Mouse (Mus musculus) cerebellum, adult 9-11 months (tissue): ENCODE data around the gene Klk1b24.
"Not testable (repeated sequence)": the region's sequence is repeated elsewhere in the genome, so short reads cannot be mapped to it uniquely, and the experiment has no call there.

Experiments
- DNase-seq: peaks from one replicate; pipeline ENCODE4 v3.0.0; 2022

Gene Klk1b24

GRCm38 (mm10) chr7:44187936-44188335 lies at the start of gene Klk1b24:
Gene Klk1b24, plus strand, starts transcription at chr7:44188236.
- not testable (repeated sequence) for DNase-seq

- no peak for DNase-seq
Measured at GRCm38 (mm10) chr7:44179299-44180045, 8.6 kb upstream of the Klk1b24 start.

DNA sequence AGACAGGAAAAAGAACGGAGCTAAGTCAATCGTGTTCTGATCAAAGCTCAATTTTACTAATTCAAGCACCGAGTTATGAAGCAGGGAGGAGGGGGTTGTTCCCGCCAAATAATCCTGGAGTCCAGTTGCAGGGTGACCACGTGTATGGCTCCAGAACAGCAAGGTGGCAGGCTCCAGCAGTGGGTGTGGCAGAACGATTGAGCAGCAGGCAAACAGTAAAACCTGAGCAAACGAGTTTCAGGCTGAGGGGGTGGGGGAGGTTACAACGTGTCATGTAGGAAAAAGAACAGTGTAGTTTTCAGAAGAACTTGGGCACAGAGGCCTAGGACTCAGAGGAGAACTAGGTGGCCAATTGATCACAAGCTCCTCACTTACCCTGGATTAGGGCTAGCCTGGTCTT lies 1.5 kb upstream of the Klk1b24 start:
- not testable (repeated sequence) for DNase-seq

DNA sequence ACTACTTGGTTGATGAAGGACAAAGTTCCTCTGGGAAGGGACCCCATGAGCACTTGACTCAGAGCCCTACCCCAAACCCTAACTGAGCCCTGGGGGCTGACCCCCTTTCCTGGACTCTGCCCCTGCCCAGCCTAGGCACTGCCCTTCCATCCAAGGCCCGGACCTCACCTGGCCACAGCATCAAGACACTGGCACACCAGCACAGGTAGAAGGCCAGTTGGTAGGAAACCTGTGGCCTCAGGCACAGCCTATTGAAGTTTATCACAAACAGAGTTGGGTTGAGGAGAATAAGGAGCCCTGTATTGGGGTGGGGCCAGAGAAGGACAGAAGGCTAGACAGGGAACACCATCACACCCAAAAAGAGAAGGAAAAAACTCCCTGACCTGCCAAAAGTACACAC lies 5.4 kb downstream of the Klk1b24 start:
- not testable (repeated sequence) for DNase-seq

- DNase-seq: no peak
Measured at GRCm38 (mm10) chr7:44197891-44198290, 9.9 kb downstream of the Klk1b24 start, which contains the start of gene Klk1b3. Gene Klk1b3, plus strand, starts transcription at chr7:44198191.

DNA sequence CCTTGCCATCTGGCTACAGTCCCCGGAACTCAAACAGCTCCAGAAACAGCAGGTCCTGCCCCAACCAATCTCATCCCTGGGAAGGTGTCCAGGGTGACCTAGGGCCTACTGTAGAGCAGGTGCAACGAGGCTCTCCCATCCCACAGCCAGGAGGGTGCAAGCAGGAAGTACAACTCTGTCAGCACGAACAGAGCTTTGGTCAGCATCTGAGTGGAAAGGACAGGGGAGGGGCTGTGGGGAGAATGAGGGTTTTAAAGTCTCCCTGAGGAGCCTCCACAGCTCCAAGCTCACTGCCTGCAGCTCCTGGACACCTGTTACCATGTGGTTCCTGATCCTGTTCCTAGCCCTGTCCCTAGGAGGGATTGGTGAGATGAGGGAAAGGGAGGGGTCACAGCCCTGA lies 19.1 kb downstream of the Klk1b24 start, which contains the start of gene Klk1b4:
Gene Klk1b4 (plus strand): TSS at position 301 of the 400 bp plus-strand sequence.
- DNase-seq: not testable (repeated sequence)

DNA sequence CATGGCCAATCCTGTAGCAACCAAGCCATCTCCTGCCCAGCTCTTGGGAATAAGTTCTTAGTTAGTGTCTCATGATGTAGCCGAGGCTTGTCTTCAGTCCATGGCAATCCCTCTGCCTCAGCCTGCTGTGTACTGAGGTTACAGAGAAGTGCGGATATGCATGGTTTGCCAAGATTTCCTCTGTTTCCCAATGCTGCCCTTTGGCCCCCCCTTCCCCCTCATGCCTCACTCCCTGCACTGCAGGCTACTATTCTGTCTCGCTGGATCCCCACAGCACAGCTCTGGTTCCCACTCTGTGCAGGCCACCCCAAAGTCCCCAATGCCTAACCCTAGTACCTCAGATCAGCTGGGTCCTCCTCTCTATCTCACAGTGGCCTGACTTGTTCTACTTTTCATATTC lies 20.3 kb downstream of the Klk1b24 start:
- DNase-seq: no peak

- no peak for DNase-seq
Measured at GRCm38 (mm10) chr7:44215645-44216044, 27.6 kb downstream of the Klk1b24 start, which contains the start of gene Klk1b5. Gene Klk1b5, plus strand, starts transcription at chr7:44215945.

GRCm38 (mm10) chr7:44221601-44222000 lies 33.6 kb downstream of the Klk1b24 start:
- DNase-seq: not testable (repeated sequence)

GRCm38 (mm10) chr7:44222335-44222734 lies 34.3 kb downstream of the Klk1b24 start:
- DNase-seq: not testable (repeated sequence)

GRCm38 (mm10) chr7:44225076-44225475 lies 37.0 kb downstream of the Klk1b24 start, which contains the start of gene Klk1:
Gene Klk1, plus strand, starts transcription at chr7:44225360.
- no peak for DNase-seq

GRCm38 (mm10) chr7:44235909-44236308 lies 47.9 kb downstream of the Klk1b24 start, which contains the start of gene Gm36864:
Gene Gm36864, plus strand, starts transcription at chr7:44236177.
- no peak for DNase-seq

DNA sequence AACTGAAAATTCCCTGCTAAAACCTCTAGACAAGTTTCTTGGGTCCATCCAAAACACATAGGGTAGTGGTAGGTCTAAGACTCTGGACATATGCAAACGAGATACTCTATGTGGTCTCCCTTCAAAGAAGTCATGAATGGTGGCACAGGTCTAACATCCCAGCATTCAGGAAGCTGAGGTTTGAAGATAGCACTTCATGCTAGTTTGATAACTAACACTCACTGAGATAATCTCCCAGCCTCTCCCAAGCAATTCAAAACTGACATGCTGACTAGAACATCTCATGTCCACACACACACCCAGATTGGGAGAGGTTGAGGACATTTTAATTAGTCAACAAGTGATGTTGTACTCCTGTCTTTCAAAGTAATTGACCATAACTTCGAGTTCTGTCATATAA lies 51.9 kb downstream of the Klk1b24 start:
- DNase-seq: no peak

GRCm38 (mm10) chr7:44240712-44241111 lies 52.7 kb downstream of the Klk1b24 start:
- no peak for DNase-seq

DNA sequence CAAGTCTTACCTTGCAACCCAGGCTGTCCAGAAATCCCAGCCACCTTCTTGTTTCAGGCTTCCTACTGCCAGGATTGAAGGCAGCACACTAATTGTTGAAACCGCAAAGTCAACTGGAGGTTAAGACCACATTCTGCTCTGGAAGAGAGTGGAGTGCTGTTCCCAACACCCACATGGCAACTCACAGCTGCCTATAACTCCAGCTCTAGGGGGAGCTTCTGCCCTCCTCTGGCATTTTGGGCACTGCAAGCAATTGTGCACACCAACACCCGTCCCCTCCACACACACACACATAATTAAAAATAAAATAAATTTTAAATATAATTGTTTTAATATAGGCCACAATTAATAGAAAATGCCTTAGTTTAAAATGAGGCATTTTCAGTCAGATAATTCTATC lies 53.1 kb downstream of the Klk1b24 start:
- DNase-seq: no peak
